Mouse (Mus musculus): ENCODE results near the gene Cux1. TPM values are rescaled to one million over a fixed set of nuclear protein-coding genes. Genes with fewer than 3 reads are reported as not detected.
"Not testable (repeated sequence)": the region's sequence is repeated elsewhere in the genome, so short reads cannot be mapped to it uniquely, and the experiment has no call there.

Gene Cux1
- total RNA-seq, 1 experiment from 2014 or later, result 95.0 TPM

- DNase-seq, result no peak
These were observed 93.2 kb downstream of the Cux1 start for GRCm38 (mm10) chr5:136474086-136474485.

GRCm38 (mm10) chr5:136473337-136473736 is 94.0 kb downstream of the Cux1 start:
- peak; percentile 49 for DNase-seq

GRCm38 (mm10) chr5:136472846-136473245 is 94.4 kb downstream of the Cux1 start:
- DNase-seq, result no peak

GRCm38 (mm10) chr5:136470985-136471735 is 96.1 kb downstream of the Cux1 start:
- DNase-seq, result not testable (repeated sequence)

GRCm38 (mm10) chr5:136469301-136469700 is 98.0 kb downstream of the Cux1 start:
- no peak for DNase-seq

- peak; percentile 68 for DNase-seq
These were observed 99.8 kb downstream of the Cux1 start for GRCm38 (mm10) chr5:136467360-136467999.

GRCm38 (mm10) chr5:136465770-136466406 is 101.4 kb downstream of the Cux1 start:
- DNase-seq, result peak; percentile 60

GRCm38 (mm10) chr5:136465366-136465765 is 101.9 kb downstream of the Cux1 start:
- DNase-seq, result peak; percentile 42

- no peak for DNase-seq
These were observed 102.4 kb downstream of the Cux1 start for GRCm38 (mm10) chr5:136464849-136465248.

- no peak for DNase-seq
These were observed 103.2 kb downstream of the Cux1 start for GRCm38 (mm10) chr5:136464128-136464527.

- no peak for DNase-seq
These were observed 104.7 kb downstream of the Cux1 start for GRCm38 (mm10) chr5:136462613-136463012.

- DNase-seq, result no peak
These were observed 107.4 kb downstream of the Cux1 start for GRCm38 (mm10) chr5:136459901-136460300.

GRCm38 (mm10) chr5:136458893-136459499 is 108.3 kb downstream of the Cux1 start:
- no peak for DNase-seq

GRCm38 (mm10) chr5:136458102-136458863 is 109.0 kb downstream of the Cux1 start:
- DNase-seq, result peak; percentile 28

- DNase-seq, result no peak
These were observed 110.9 kb downstream of the Cux1 start for GRCm38 (mm10) chr5:136456395-136456794.

GRCm38 (mm10) chr5:136452681-136453080 is 114.6 kb downstream of the Cux1 start:
- DNase-seq, result no peak

- DNase-seq, result no peak
These were observed 117.5 kb downstream of the Cux1 start for GRCm38 (mm10) chr5:136449801-136450200.

- DNase-seq, result no peak
These were observed 121.3 kb downstream of the Cux1 start for GRCm38 (mm10) chr5:136445967-136446366.

- no peak for DNase-seq
These were observed 124.8 kb downstream of the Cux1 start for GRCm38 (mm10) chr5:136442238-136443187.

- DNase-seq, result no peak
These were observed 137.6 kb downstream of the Cux1 start for GRCm38 (mm10) chr5:136429647-136430046.

All from adrenal gland, postnatal 14 days (tissue).